Mouse (Mus musculus) embryo, embryonic 10.5 days (tissue): ENCODE results near the gene Sucla2.
"Not testable (repeated sequence)": the region's sequence is repeated elsewhere in the genome, so short reads cannot be mapped to it uniquely, and the experiment has no call there.

Source experiments
- DNase-seq: peaks from one replicate; pipeline ENCODE4 v3.0.0-alpha.2; 2015; ENCODE audit warnings: low spot score

The Sucla2 gene

DNA sequence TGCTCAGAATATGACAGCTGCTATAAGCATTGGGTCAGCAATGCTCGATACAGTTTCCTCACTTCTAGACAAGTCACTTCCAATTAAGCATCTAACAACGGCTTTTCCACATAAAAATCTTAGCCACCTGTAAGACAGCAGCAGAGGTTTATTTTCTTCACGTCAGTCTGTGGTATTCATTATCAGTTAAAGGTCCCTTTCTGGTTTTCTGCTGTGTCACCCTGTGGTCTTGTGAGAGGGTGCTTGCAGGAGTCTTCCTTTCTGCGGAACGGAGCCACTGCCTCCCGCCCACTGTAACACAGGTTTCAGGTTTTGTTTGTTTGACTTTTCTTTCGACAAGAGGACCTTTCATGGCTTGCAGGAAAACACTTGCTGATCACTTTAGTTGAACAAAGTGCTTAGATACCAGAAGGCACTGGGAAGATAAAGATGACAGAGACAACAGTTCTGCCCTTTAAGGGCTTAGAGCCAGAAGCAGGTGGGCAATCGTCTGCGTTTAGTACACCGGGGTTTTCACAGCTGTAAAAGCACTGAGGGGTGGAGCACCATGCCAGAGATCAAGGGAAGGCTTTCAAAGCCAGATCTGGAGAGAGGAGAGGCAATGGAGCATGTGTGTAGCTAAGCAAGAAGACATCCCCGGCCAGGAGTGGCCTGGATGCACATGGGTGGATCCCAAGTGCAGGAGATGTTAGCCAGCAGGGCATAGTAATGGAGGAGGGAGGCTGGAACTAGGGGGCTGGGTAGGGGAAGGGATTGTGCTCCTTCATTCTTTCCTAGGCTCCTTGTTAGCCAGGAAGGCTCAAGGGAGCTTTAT is 83.8 kb downstream of the Sucla2 start:
- DNase-seq = no peak

DNA sequence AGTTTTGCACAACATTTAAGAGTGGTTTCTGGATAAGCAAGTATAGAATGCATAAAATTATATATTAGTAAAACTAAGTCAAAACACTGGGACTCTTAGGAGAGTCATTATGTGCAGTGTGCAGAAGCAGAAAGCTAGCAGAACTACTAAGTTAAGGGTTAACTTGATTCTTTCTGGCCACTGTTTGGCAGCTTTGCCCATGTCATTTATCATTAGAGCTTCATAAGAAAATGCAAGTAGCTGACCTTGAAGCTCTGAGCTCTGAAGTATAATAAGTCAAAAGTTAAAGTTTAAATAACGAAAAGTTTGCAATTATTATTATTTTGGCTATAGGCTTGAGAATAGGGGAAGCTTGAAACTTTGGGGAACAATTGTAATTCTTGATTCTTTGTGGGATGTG is 89.8 kb downstream of the Sucla2 start:
- not testable (repeated sequence) for DNase-seq

DNA sequence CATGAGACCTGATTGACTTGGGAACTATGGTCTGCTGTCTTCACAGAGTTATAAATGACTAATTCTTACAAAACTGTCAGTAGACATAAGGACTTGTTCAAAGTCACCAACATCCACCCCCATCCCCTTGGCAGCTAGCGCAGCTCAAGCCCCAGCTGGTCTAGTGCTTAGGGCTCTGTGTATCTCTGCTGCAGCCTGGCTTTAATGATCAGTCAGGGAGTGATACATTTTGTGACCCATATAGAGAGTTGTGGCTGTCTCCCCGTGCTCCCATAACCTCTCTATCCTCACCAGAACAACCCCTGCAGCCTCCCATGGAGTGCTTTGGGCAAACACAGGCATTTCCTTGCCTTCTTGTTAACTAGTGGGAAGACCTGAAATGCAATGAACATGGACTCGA is 95.8 kb downstream of the Sucla2 start:
- DNase-seq = no peak

DNA sequence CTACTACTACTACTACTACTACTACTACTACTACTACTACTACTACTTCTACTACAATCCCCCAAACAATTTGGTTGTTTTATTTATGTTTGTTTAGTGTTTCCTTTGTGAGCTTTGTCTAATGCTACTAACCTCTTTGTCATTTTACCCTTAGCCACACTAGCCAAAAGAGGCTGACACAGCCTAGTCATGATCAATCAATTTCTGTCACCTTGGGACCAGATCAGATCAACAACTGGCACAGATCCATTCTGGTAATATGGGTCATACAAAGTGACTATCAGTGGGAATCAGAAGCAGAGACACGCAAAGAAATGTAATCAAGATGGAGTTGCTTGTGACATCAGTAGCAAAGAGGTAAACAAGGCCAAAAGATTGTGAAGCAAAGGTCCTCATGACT is 97.9 kb downstream of the Sucla2 start:
- DNase-seq = no peak

DNA sequence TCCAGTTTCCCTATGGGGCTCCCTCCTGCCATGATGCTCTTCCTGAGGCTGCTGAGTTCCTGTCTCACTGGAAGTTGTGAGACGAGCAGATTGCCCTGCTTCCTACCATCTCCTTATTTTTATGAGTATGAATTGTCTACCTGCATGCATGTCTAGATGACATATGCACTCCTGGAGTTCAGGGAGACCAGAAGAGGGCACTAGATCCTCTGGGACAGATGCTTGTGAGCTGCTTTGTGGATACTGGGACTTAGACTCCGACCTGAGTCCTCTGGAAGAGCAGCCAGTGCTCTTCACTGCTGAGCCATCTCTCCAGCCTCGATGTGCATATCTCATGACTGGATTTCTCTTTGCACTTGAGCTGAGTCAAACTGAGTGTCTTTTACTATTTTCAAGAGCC is 100.3 kb downstream of the Sucla2 start:
- no peak for DNase-seq

DNA sequence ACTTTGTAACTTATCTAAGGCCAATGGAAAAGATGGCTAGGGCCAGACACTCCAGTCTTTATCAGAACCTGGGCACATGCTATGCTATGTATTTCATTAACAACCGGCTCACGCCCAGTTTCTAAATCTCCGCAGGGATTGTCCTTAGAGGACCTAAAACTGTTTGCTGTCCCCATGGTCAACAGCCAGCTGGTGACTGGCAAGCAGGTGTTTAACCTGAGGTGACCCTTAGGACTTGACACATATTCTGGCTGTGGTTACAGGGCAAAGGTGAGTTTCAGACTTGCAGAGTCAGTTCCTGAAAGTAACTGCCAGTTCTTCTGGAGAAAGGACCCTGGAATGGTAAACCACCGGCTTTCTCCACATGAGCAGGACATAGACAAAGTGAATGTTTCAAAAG is 106.4 kb downstream of the Sucla2 start:
- no peak for DNase-seq

DNA sequence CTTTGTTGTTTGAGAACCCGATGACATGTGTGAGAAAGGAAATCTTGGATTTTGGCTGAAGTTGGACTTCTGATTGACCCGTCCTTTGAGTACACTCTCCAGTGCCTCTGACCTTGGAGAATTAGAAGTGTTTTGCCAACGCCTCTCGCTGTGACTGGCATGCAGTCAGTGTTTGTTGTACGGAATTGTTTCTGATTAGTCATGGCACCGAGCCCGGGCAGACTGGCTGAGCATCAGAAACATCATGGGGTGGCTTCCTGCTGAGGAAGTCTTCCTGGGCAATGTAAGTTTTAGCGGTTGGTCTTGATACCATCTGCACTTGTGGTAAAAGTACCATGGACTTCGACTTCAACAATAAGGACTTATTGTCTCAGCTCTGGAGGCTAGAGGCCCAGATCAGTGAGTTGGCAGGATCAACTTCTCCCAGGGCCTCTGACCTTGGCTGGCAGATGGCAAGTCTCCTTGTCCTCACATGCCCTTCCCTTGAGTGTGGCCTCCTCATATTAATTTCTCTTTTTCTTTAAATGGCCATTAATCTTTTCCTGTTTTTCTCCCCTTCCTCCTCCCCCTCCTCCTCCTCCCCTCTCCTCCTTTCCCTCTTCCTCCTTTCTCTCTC is 107.6 kb downstream of the Sucla2 start:
- DNase-seq = peak; percentile 2

DNA sequence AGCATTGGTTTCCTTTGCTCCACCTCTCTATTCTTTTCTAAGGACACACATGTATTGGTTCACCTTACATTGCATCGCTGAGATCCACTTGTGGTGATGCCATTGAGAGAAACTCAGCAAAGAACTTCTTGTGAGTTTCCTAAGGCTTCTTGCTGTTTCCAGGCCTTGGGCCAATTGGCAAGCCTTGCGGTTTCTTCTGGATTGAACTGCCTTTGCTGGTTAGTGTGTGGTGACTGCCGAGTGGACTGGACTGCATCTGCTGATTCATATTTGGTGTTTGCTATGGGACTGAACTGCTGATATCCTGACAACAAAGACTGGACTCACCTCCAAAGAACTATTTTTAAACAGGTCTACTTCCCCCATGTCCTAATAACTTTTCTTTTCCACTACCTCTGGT is 109.2 kb downstream of the Sucla2 start:
- DNase-seq = no peak

DNA sequence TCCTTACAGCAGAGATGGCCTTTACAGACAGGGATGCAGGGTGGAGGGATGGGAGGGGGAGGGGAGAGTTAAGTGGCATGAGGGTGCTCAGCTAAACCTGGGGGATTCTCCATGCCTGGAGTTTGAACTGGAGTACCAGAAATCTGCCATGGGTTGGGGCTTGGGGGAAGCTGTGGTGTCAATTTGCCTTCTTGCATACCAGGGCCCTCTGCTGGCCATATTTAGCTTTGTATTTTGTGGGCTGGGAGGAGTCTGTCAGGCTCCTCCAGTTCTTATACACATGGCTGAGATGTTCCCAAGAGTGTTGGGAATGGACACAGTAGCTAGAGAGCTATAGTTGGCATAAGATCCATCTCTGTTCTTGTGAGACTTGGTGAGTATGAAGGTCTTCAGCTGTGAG is 112.3 kb downstream of the Sucla2 start:
- DNase-seq = peak; percentile 7
